Mouse (Mus musculus) CH12.LX (cell line): Measurements from ENCODE around the gene Flad1.

Source experiments
- CHD2 ChIP-seq: IDR thresholded peaks from 2 replicates; pipeline ENCODE4 v1.6.1; 2011; ENCODE audit warnings: low read length, improper control_type of control experiment
- CTCF ChIP-seq, 2 experiments: IDR thresholded peaks in 1 of 2; conservative IDR thresholded peaks in 1 of 2; 2 replicates each; pipeline ENCODE4 v1.5.1; 2011 to 2012; ENCODE audit warnings: low read depth in 2 of 2, low read length in 2 of 2, improper control_type of control experiment in 1 of 2, inconsistent platforms in 1 of 2, mild to moderate bottlenecking in 1 of 2, moderate library complexity in 1 of 2
- POLR2A ChIP-seq: IDR thresholded peaks from 2 replicates; pipeline ENCODE4 v1.6.1; 2011; ENCODE audit warnings: low read depth, mild to moderate bottlenecking, improper control_type of control experiment, low read length

GRCm38 (mm10) chr3:89432606-89433005, 20.9 kb upstream of the Flad1 start:
- TF ChIP-seq CTCF (conservative IDR thresholded peaks at IDR 0.05 in 1 of 2, IDR thresholded peaks at IDR 0.05 in 1 of 2; ENCODE audit: low read depth in 2 of 2, low read length in 2 of 2): no peak
- no peak for TF ChIP-seq POLR2A
- no peak for TF ChIP-seq CHD2
